Mouse (Mus musculus) lung, adult 2 months (tissue): ENCODE data around the gene Fggy.

Experiments
- CTCF ChIP-seq: fragments of 200-500 bp; IDR thresholded peaks from 2 replicates; pipeline ENCODE4 v1.5.1; 2011; ENCODE audit warnings: mild to moderate bottlenecking, low read length, control low read depth; ENCODE audit not compliant: insufficient read depth
- POLR2A ChIP-seq: fragments of 200-500 bp; IDR thresholded peaks from 2 replicates; pipeline ENCODE4 v1.6.1; 2011; ENCODE audit warnings: low read depth, mild to moderate bottlenecking, control low read depth, low read length, borderline replicate concordance; ENCODE audit errors: extremely low read depth

GRCm38 (mm10) chr4:95897236-95897874 lies 340.0 kb downstream of the Fggy start:
- TF ChIP-seq POLR2A (no peak), CTCF (no peak)
